Mouse (Mus musculus): ENCODE measurements around the gene Fam53b.
A peak's percentile ranks its signal among the peaks of the same experiment; 100 is the strongest.

The Fam53b gene

GRCm38 (mm10) chr7:132813416-132814088 is at the start of gene Fam53b:
Gene Fam53b, minus strand, starts transcription at chr7:132813886.
- DNase-seq (ENCODE audit: low read depth, low spot score) = peak; percentile 68

- DNase-seq (ENCODE audit: low read depth, low spot score) = peak; percentile 94
These were observed 45.6 kb upstream of the Fam53b start, which contains the start of gene Abraxas2 for GRCm38 (mm10) chr7:132859042-132859958. Gene Abraxas2, plus strand, starts transcription at chr7:132859225.

GRCm38 (mm10) chr7:132858043-132858608 is 44.4 kb upstream of the Fam53b start:
- peak; percentile 41 for DNase-seq (ENCODE audit: low read depth, low spot score)

- no peak for DNase-seq (ENCODE audit: low read depth, low spot score)
These were observed 42.4 kb upstream of the Fam53b start for GRCm38 (mm10) chr7:132856083-132856482.

GRCm38 (mm10) chr7:132853946-132854345 is 40.3 kb upstream of the Fam53b start:
- DNase-seq (ENCODE audit: low read depth, low spot score) = peak; percentile 12

- DNase-seq (ENCODE audit: low read depth, low spot score) = no peak
These were observed 39.7 kb upstream of the Fam53b start for GRCm38 (mm10) chr7:132853361-132853760.

GRCm38 (mm10) chr7:132852173-132852844 is 38.6 kb upstream of the Fam53b start, which contains the start of gene Eef1akmt2:
Gene Eef1akmt2, minus strand, starts transcription at chr7:132852673.
- peak; percentile 92 for DNase-seq (ENCODE audit: low read depth, low spot score)

- DNase-seq (ENCODE audit: low read depth, low spot score) = no peak
These were observed 29.5 kb upstream of the Fam53b start for GRCm38 (mm10) chr7:132843152-132843551.

GRCm38 (mm10) chr7:132842455-132842854 is 28.8 kb upstream of the Fam53b start:
- no peak for DNase-seq (ENCODE audit: low read depth, low spot score)

GRCm38 (mm10) chr7:132841287-132841686 is 27.6 kb upstream of the Fam53b start:
- no peak for DNase-seq (ENCODE audit: low read depth, low spot score)

GRCm38 (mm10) chr7:132830955-132831354 is 17.3 kb upstream of the Fam53b start:
- DNase-seq (ENCODE audit: low read depth, low spot score) = no peak

- no peak for DNase-seq (ENCODE audit: low read depth, low spot score)
These were observed 10.8 kb upstream of the Fam53b start for GRCm38 (mm10) chr7:132824346-132825022.

GRCm38 (mm10) chr7:132823832-132824231 is 10.1 kb upstream of the Fam53b start:
- no peak for DNase-seq (ENCODE audit: low read depth, low spot score)

- DNase-seq (ENCODE audit: low read depth, low spot score) = no peak
These were observed 7.0 kb upstream of the Fam53b start for GRCm38 (mm10) chr7:132820692-132821091.

GRCm38 (mm10) chr7:132817056-132817455 is 3.4 kb upstream of the Fam53b start:
- no peak for DNase-seq (ENCODE audit: low read depth, low spot score)

- DNase-seq (ENCODE audit: low read depth, low spot score) = no peak
These were observed 2.8 kb upstream of the Fam53b start for GRCm38 (mm10) chr7:132816528-132816927.

- no peak for DNase-seq (ENCODE audit: low read depth, low spot score)
These were observed 1.4 kb upstream of the Fam53b start for GRCm38 (mm10) chr7:132815081-132815480.

GRCm38 (mm10) chr7:132814089-132814450 is 384 bp upstream of the Fam53b start:
- no peak for DNase-seq (ENCODE audit: low read depth, low spot score)

GRCm38 (mm10) chr7:132812619-132813415 is 869 bp downstream of the Fam53b start:
- no peak for DNase-seq (ENCODE audit: low read depth, low spot score)
